Mouse (Mus musculus) hindbrain, embryonic 15.5 days (tissue): ENCODE measurements around the gene Muc5b. TPM values are rescaled to one million over a fixed set of nuclear protein-coding genes. Genes with fewer than 3 reads are reported as not detected.

ENCODE experiments used
- ATAC-seq: fragments of 200-750 bp; cut with Nextera tagmentation; 2 replicates; pipeline ENCODE4 v1.8.0; 2017; ENCODE audit warnings: low read depth, moderate number of reproducible peaks, moderate TSS enrichment; ENCODE audit not compliant: low FRiP score
- H3K27ac ChIP-seq: fragments of 300-500 bp; sonication (generic); replicated peaks from 2 replicates; pipeline ENCODE4 v1.5.1; 2015; ENCODE audit warnings: mild to moderate bottlenecking, inconsistent platforms
- H3K27me3 ChIP-seq: fragments of 300-500 bp; sonication (generic); 2 replicates; pipeline ENCODE4 v1.6.1; 2015; ENCODE audit warnings: control low read depth, inconsistent platforms
- H3K36me3 ChIP-seq: fragments of 300-500 bp; sonication (generic); 2 replicates; pipeline ENCODE4 v1.6.1; 2015; ENCODE audit warnings: control low read depth, inconsistent platforms
- H3K4me1 ChIP-seq: fragments of 300-500 bp; sonication (generic); replicated peaks from 2 replicates; pipeline ENCODE4 v1.6.1; 2015; ENCODE audit warnings: control low read depth, inconsistent platforms
- H3K4me2 ChIP-seq: fragments of 300-500 bp; sonication (generic); 2 replicates; pipeline ENCODE4 v1.6.1; 2015; ENCODE audit warnings: moderate library complexity, mild to moderate bottlenecking, inconsistent platforms
- H3K4me3 ChIP-seq: fragments of 300-500 bp; sonication (generic); 2 replicates; pipeline ENCODE4 v1.5.1; 2015; ENCODE audit warnings: mild to moderate bottlenecking, inconsistent platforms
- H3K9ac ChIP-seq: fragments of 300-500 bp; sonication (generic); 2 replicates; pipeline ENCODE4 v1.6.1; 2015; ENCODE audit warnings: inconsistent platforms
- H3K9me3 ChIP-seq: fragments of 300-500 bp; sonication (generic); 2 replicates; pipeline ENCODE4 v1.6.1; 2016; ENCODE audit warnings: control low read depth, inconsistent platforms
- WGBS: fragments of 180-500 bp; shearing (Covaris S2); methylation state at CpG from one replicate; pipeline ENCODE4 v1.1.7; 2015; 5-methylcytosine and 5-hydroxymethylcytosine counted together
- polyA plus RNA-seq: library from polyadenylated mRNA; unstranded; fragments of >200 nt; fragmentation: Nextera tagmentation; extraction: Ambion mirVana; gene quantifications from 2 replicates; pipeline ENCODE4 v1.2.1, GENCODE M21; 2015

The Muc5b gene
- polyA plus RNA-seq, 1 experiment from 2014 or later = 0.01 TPM

GRCm38 (mm10) chr7:141908591-141908990 is 69.7 kb downstream of the Muc5b start:
- Histone ChIP-seq H3K9me3 (no peaks in the 10 kb centered on the region), H3K36me3 (no peaks in the 10 kb centered on the region), H3K9ac (no peak overlapping the region), H3K27ac (no peak overlapping the region), H3K4me2 (no peak overlapping the region), H3K4me3 (no peak overlapping the region), H3K4me1 (peaks cover 6% of the 10 kb centered on the region; the same call in 1 of the 2 replicates), H3K27me3 (peaks cover 6% of the 10 kb centered on the region; the same call in 1 of the 2 replicates)
- no peak for ATAC-seq
- 65% methylated on average over 6 of the region's 6 CpGs for WGBS

- no peak for ATAC-seq
- Histone ChIP-seq H3K36me3 (no peaks in the 10 kb centered on the region), H3K9me3 (no peaks in the 10 kb centered on the region), H3K4me2 (no peak overlapping the region), H3K4me1 (peaks cover 6% of the 10 kb centered on the region; the same call in 1 of the 2 replicates), H3K27ac (no peak overlapping the region), H3K9ac (no peak overlapping the region), H3K27me3 (no peaks in the 10 kb centered on the region), H3K4me3 (no peak overlapping the region)
- WGBS = 74% methylated on average over 3 of the region's 3 CpGs
Measured at GRCm38 (mm10) chr7:141911305-141911704, 72.4 kb downstream of the Muc5b start.

GRCm38 (mm10) chr7:141918407-141918806 is 79.5 kb downstream of the Muc5b start, which contains the start of gene Tollip:
Gene Tollip (minus strand): TSS chr7:141918507.
- no peaks in the 10 kb centered on the region for H3K4me1 ChIP-seq
- H3K27me3 ChIP-seq = no peaks in the 10 kb centered on the region
- no peak within 1 kb of the TSS for H3K4me2 ChIP-seq
- ATAC-seq = no peak
- no peaks in the 10 kb centered on the region for H3K9me3 ChIP-seq
- 92% methylated on average over 2 of the region's 2 CpGs for WGBS
- H3K9ac ChIP-seq = no peak within 1 kb of the TSS
- H3K4me3 ChIP-seq = no peak within 1 kb of the TSS
- H3K27ac ChIP-seq = no peak within 1 kb of the TSS
- no peaks in the 10 kb centered on the region for H3K36me3 ChIP-seq

Other genes starting within 250 kb of the Muc5b start
- gene Muc6, start 183.8 kb upstream of the Muc5b start, polyA plus RNA-seq = 0.25 and 0.26 TPM in 2 replicates
- gene Muc2, start 148.7 kb upstream of the Muc5b start, polyA plus RNA-seq = 0.22 and 0.29 TPM in 2 replicates
- gene Muc5ac, start 50.1 kb upstream of the Muc5b start, polyA plus RNA-seq = not detected in 2 replicates
- gene Tollip, start 79.4 kb downstream of the Muc5b start, polyA plus RNA-seq = 75.7 and 80.3 TPM in 2 replicates
- gene Brsk2, start 110.7 kb downstream of the Muc5b start, polyA plus RNA-seq = 20.6 and 23.1 TPM in 2 replicates
- 50.8 and 53.4 TPM in 2 replicates for gene Mob2, start 222.0 kb downstream of the Muc5b start, polyA plus RNA-seq